Mouse (Mus musculus) brown adipose tissue, adult 24 weeks (tissue): ENCODE results near the gene Rhobtb3. TPM values are rescaled to one million over a fixed set of nuclear protein-coding genes. Genes with fewer than 3 reads are reported as not detected.
"Not testable (repeated sequence)": the region's sequence is repeated elsewhere in the genome, so short reads cannot be mapped to it uniquely, and the experiment has no call there.

Experiments
- H3K27ac ChIP-seq: fragments of 200-500 bp; replicated peaks from 2 replicates; pipeline ENCODE4 v1.5.1; 2012; ENCODE audit warnings: low read depth, mild to moderate bottlenecking, low read length
- H3K4me1 ChIP-seq: fragments of 200-500 bp; 2 replicates; pipeline ENCODE4 v1.6.1; 2012; ENCODE audit warnings: low read length, mixed read lengths; ENCODE audit not compliant: control insufficient read depth, insufficient read depth, insufficient read length
- H3K4me3 ChIP-seq: fragments of 200-500 bp; 2 replicates; pipeline ENCODE4 v1.5.1; 2012; ENCODE audit warnings: low read depth, mild to moderate bottlenecking, low read length, moderate library complexity; ENCODE audit not compliant: insufficient read depth
- polyA plus RNA-seq: library from polyadenylated mRNA; stranded (reverse); fragments of >200 nt; gene quantifications from 2 replicates; pipeline ENCODE4 v1.2.4, GENCODE M21; 2012; ENCODE audit not compliant: missing spikeins, insufficient read depth, insufficient read length

Rhobtb3 gene
- polyA plus RNA-seq, 1 experiment: 6.9 TPM

- Histone ChIP-seq H3K4me1 (peaks cover 2% of the 10 kb centered on the region; the same call in 1 of the 2 replicates), H3K27ac (no peak overlapping the region), H3K4me3 (no peak overlapping the region)
Observed at GRCm38 (mm10) chr13:75823201-75823600, 120.5 kb downstream of the Rhobtb3 start.

GRCm38 (mm10) chr13:75822366-75822765 lies 121.4 kb downstream of the Rhobtb3 start:
- H3K27ac ChIP-seq, H3K4me1 ChIP-seq: not testable (repeated sequence)

GRCm38 (mm10) chr13:75819898-75820297 lies 123.8 kb downstream of the Rhobtb3 start:
- Histone ChIP-seq H3K27ac (no peak overlapping the region), H3K4me3 (no peak overlapping the region), H3K4me1 (no peaks in the 10 kb centered on the region)

More at GRCm38 (mm10) chr13:75822366-75822765, 121.4 kb downstream of the Rhobtb3 start:
- not testable (repeated sequence) for H3K4me3 ChIP-seq

Other genes with a start within 250 kb of the Rhobtb3 start
- 30.5 and 35.9 TPM in 2 replicates for gene Ell2, start 237.2 kb downstream of the Rhobtb3 start, polyA plus RNA-seq
- gene Glrx, start 104.1 kb downstream of the Rhobtb3 start, polyA plus RNA-seq: 39.4 and 47.7 TPM in 2 replicates
- not detected in 2 replicates for gene Spata9, start 23.2 kb upstream of the Rhobtb3 start, polyA plus RNA-seq
- gene Rfesd, start 74.8 kb upstream of the Rhobtb3 start, polyA plus RNA-seq: 46.9 and 79.7 TPM in 2 replicates
- gene Gpr150, start 113.1 kb upstream of the Rhobtb3 start, polyA plus RNA-seq: not detected in 2 replicates
- gene Arsk, start 154.7 kb upstream of the Rhobtb3 start, polyA plus RNA-seq: 8.3 and 9.4 TPM in 2 replicates
- 12.5 and 18.6 TPM in 2 replicates for gene Ttc37, start 154.8 kb upstream of the Rhobtb3 start, polyA plus RNA-seq